Mouse (Mus musculus): ENCODE results near the gene Herpud1. TPM values are rescaled to one million over a fixed set of nuclear protein-coding genes. Genes with fewer than 3 reads are reported as not detected.

The Herpud1 gene
- polyA plus RNA-seq, 1 experiment from 2014 or later, result 110 TPM

DNA sequence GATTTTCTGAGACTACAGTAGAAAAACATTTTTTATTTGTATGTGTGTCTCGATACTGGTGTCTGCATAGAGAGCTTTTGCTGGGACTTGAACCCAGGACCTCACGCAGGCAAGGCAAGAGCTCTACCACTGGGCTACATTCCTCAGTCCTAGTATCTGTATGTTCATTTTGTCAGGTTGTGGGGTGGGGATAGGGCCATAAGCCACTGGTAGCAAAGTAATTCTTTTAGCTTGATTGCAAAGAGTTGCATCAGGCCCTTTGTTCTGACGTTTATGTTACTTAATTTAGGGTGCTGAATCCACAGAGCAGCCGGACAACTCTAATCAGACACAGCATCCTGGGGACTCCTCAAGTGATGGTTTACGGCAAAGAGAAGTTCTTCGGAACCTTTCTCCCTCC lies 4.2 kb downstream of the Herpud1 start:
- WGBS, result 91% methylated on average over 6 of the region's 6 CpGs
- no peak for DNase-seq (ENCODE audit: low spot score)
- Histone ChIP-seq H3K4me3 (ENCODE audit: low read depth, low read length) (no peak overlapping the region), H3K36me3 (ENCODE audit: control insufficient read depth, insufficient read depth, low read length) (peaks cover 47% of the 10 kb centered on the region), H3K4me1 (replicated peaks; ENCODE audit: control insufficient read depth, insufficient read depth, low read length) (peaks cover 9% of the 10 kb centered on the region), H3K9ac (ENCODE audit: low read depth, low read length) (no peak overlapping the region), H3K27ac (ENCODE audit: low read depth, low read length) (no peak overlapping the region), H3K9me3 (ENCODE audit: control insufficient read depth, low read length) (no peaks in the 10 kb centered on the region), H3K27me3 (replicated peaks; ENCODE audit: control insufficient read depth, insufficient read depth, low read length) (no peaks in the 10 kb centered on the region), H3K4me2 (no peak overlapping the region)
- no peak for ATAC-seq (replicated peaks; ENCODE audit: low FRiP score)

DNA sequence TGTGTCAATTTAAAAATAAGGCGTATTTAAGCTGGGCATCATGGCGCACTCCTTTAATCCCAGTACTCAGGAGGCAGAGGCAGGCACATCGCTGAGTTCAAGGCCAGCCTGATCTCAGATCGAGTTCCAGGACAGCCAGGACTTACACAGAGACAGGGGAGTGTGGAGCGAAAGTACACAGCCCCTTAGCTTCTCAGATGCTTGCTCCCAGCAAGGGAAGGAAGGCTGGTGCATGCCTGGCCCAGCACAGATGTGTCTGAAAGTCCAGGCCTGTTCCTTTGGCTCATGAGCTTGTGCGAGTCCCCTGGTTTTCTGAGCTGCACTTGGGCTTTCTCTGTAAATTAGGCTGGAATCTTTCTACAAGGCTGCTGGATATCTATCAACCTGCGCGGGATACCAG lies 4.7 kb downstream of the Herpud1 start:
- H3K9ac ChIP-seq (ENCODE audit: low read depth, low read length), result no peak overlapping the region
- no peaks in the 10 kb centered on the region for H3K27me3 ChIP-seq (replicated peaks; ENCODE audit: control insufficient read depth, insufficient read depth, low read length)
- DNase-seq (ENCODE audit: low spot score) (no peak), ATAC-seq (replicated peaks; ENCODE audit: low FRiP score) (no peak)
- H3K4me1 ChIP-seq (replicated peaks; ENCODE audit: control insufficient read depth, insufficient read depth, low read length), result peaks cover 5% of the 10 kb centered on the region
- whole genome bisulfite sequencing, result 90% methylated on average over 8 of the region's 8 CpGs
- no peak overlapping the region for H3K4me3 ChIP-seq (ENCODE audit: low read depth, low read length)
- peaks cover 51% of the 10 kb centered on the region for H3K36me3 ChIP-seq (ENCODE audit: control insufficient read depth, insufficient read depth, low read length)
- no peaks in the 10 kb centered on the region for H3K9me3 ChIP-seq (ENCODE audit: control insufficient read depth, low read length)
- H3K4me2 ChIP-seq, result no peak overlapping the region
- no peak overlapping the region for H3K27ac ChIP-seq (ENCODE audit: low read depth, low read length)

DNA sequence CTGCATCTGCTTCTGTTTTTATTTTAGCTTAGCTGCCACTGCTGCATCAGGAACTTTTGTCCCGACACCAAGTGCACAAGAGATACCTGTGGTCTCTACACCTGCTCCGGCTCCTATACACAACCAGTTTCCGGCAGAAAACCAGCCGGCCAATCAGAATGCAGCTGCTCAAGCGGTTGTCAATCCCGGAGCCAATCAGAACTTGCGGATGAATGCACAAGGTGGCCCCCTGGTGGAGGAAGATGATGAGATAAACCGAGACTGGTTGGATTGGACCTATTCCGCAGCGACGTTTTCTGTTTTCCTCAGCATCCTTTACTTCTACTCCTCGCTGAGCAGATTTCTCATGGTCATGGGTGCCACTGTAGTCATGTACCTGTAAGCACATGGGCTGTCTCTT lies 5.9 kb downstream of the Herpud1 start:
- Histone ChIP-seq H3K4me2 (no peak overlapping the region), H3K9ac (ENCODE audit: low read depth, low read length) (no peak overlapping the region), H3K27ac (ENCODE audit: low read depth, low read length) (no peak overlapping the region), H3K4me3 (ENCODE audit: low read depth, low read length) (no peak overlapping the region), H3K27me3 (replicated peaks; ENCODE audit: control insufficient read depth, insufficient read depth, low read length) (no peaks in the 10 kb centered on the region), H3K4me1 (replicated peaks; ENCODE audit: control insufficient read depth, insufficient read depth, low read length) (peaks cover 5% of the 10 kb centered on the region), H3K9me3 (ENCODE audit: control insufficient read depth, low read length) (no peaks in the 10 kb centered on the region), H3K36me3 (ENCODE audit: control insufficient read depth, insufficient read depth, low read length) (peaks cover 52% of the 10 kb centered on the region)
- WGBS, result 79% methylated on average over 12 of the region's 12 CpGs
- no peak for ATAC-seq (replicated peaks; ENCODE audit: low FRiP score)
- no peak for DNase-seq (ENCODE audit: low spot score)

DNA sequence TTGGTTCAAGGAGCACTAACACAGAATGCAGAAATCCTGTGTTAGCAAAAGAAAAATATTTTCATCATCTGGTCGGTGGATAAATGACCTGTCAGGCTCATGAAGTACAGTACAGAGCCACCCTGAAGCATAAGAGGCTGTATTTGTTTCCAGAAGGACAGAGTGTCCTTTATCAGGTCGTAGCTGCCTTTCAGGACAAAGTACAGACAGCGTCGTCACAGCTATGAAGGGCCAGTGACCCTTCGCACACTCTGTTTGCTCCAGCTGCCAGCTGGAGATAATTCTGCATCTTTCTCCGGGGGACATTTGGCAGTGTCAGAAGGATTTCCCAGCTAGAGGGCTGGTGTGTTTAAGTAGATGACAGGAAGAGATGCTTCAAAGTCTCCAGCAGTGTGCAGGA lies 6.4 kb downstream of the Herpud1 start:
- Histone ChIP-seq H3K9me3 (ENCODE audit: control insufficient read depth, low read length) (no peaks in the 10 kb centered on the region), H3K36me3 (ENCODE audit: control insufficient read depth, insufficient read depth, low read length) (peaks cover 52% of the 10 kb centered on the region), H3K27ac (ENCODE audit: low read depth, low read length) (no peak overlapping the region), H3K4me3 (ENCODE audit: low read depth, low read length) (no peak overlapping the region), H3K27me3 (replicated peaks; ENCODE audit: control insufficient read depth, insufficient read depth, low read length) (no peaks in the 10 kb centered on the region), H3K9ac (ENCODE audit: low read depth, low read length) (no peak overlapping the region), H3K4me1 (replicated peaks; ENCODE audit: control insufficient read depth, insufficient read depth, low read length) (peaks cover 5% of the 10 kb centered on the region), H3K4me2 (no peak overlapping the region)
- 56% methylated on average over 6 of the region's 6 CpGs for WGBS
- DNase-seq (ENCODE audit: low spot score) (no peak), ATAC-seq (replicated peaks; ENCODE audit: low FRiP score) (no peak)

DNA sequence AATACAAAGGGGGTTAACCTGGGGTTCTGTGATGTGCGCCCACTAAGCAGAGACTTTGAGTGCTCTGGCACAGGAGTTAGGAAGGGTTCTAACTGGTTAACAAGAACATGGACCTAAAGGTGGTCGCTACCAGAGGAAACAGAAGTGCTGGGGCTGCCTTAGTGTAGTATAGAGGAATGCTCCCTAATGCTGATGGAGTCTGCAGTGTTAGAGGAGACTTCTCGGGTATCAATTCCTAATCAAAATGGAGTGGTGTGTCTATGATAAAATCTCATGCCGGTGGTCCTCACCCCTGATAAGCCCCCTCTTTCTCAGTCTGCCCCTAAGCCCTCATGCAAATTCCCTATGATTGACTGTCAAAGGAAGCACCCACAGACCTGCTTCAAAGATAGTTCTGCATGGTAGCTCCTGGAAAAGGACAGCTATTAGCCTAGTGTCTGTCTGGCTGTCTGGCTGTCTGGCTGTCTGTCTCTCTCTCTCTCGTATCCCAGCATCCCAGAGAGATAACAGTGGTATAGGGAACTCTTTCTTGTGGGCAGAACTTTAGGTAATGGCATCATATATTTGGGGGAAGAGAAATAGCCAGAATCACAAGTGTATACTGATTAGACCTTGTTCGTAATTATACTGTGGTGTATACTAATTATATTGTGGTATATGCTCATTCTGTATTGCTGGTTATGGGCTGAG lies 9.8 kb downstream of the Herpud1 start:
- Histone ChIP-seq H3K9me3 (ENCODE audit: control insufficient read depth, low read length) (no peaks in the 10 kb centered on the region), H3K4me3 (ENCODE audit: low read depth, low read length) (no peak overlapping the region), H3K9ac (ENCODE audit: low read depth, low read length) (no peak overlapping the region), H3K4me2 (no peak overlapping the region), H3K36me3 (ENCODE audit: control insufficient read depth, insufficient read depth, low read length) (peaks cover 34% of the 10 kb centered on the region), H3K4me1 (replicated peaks; ENCODE audit: control insufficient read depth, insufficient read depth, low read length) (no peaks in the 10 kb centered on the region; the same call in 1 of the 2 replicates), H3K27me3 (replicated peaks; ENCODE audit: control insufficient read depth, insufficient read depth, low read length) (no peaks in the 10 kb centered on the region), H3K27ac (ENCODE audit: low read depth, low read length) (no peak overlapping the region)
- DNase-seq (ENCODE audit: low spot score) (no peak), ATAC-seq (replicated peaks; ENCODE audit: low FRiP score) (no peak)
- WGBS, result 80% methylated on average over 6 of the region's 6 CpGs

DNA sequence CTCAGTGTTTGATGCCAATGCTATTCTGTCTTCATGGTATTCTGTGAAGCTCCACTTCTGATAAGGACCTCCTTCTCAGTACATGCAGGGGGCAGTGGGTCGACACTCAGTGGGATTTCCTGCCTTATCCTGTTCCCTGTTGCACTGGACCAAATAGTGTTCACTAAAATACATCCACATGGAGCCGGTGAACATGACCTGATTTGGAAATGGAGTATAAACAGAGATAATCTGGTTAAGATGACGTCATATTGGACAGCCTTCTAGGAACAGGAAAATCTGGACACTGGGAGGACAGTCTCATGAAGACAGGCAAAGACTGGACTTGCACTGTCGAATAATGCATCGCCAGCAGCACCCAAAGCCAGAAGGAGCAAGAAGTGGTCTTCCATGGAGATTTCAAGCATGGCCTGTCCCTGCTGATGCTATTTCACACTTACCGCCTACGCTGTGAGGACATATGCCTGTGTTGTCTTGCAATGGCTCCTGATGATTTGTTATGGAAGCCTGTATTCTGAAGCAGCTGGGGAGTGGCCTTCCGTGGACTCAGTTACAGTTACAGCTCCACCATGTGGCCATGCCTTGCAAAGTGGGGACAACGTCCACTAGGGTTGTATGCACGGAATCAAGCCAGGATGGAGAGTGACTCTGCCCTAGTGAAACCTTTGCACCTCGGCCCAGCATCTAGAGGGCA lies 10.9 kb downstream of the Herpud1 start:
- no peaks in the 10 kb centered on the region; the same call in 1 of the 2 replicates for H3K4me1 ChIP-seq (replicated peaks; ENCODE audit: control insufficient read depth, insufficient read depth, low read length)
- ATAC-seq (replicated peaks; ENCODE audit: low FRiP score) (peak; percentile 48), DNase-seq (ENCODE audit: low spot score) (no peak)
- peaks cover 23% of the 10 kb centered on the region for H3K36me3 ChIP-seq (ENCODE audit: control insufficient read depth, insufficient read depth, low read length)
- H3K4me3 ChIP-seq (ENCODE audit: low read depth, low read length), result no peak overlapping the region
- H3K27ac ChIP-seq (ENCODE audit: low read depth, low read length), result no peak overlapping the region
- no peak overlapping the region for H3K9ac ChIP-seq (ENCODE audit: low read depth, low read length)
- H3K27me3 ChIP-seq (replicated peaks; ENCODE audit: control insufficient read depth, insufficient read depth, low read length), result no peaks in the 10 kb centered on the region
- 63% methylated on average over 11 of the region's 11 CpGs for WGBS
- no peaks in the 10 kb centered on the region for H3K9me3 ChIP-seq (ENCODE audit: control insufficient read depth, low read length)
- no peak overlapping the region for H3K4me2 ChIP-seq

DNA sequence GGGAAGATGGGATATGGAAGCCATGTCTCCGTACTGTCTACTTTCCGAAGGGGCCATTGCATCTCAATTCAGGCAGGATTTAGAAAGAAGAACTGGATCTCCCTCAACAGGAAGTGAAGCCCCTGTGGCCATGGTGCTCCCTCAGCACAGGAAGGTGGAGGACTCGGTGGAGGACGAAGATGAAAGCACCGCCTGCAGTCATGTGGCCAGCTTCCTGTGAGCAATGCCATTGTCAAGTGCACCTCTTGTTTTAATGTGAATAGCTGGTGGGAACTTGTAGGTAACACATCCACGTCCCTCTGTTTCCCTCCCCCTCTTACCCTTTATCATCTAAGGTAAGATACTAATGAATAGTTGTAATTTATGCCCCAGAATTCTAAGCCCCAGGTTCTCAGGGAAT lies 12.3 kb downstream of the Herpud1 start:
- no peak overlapping the region for H3K27ac ChIP-seq (ENCODE audit: low read depth, low read length)
- H3K9me3 ChIP-seq (ENCODE audit: control insufficient read depth, low read length), result no peaks in the 10 kb centered on the region
- no peaks in the 10 kb centered on the region for H3K27me3 ChIP-seq (replicated peaks; ENCODE audit: control insufficient read depth, insufficient read depth, low read length)
- WGBS, result 77% methylated on average over 6 of the region's 6 CpGs
- DNase-seq (ENCODE audit: low spot score), result no peak
- no peak overlapping the region for H3K9ac ChIP-seq (ENCODE audit: low read depth, low read length)
- no peak overlapping the region for H3K4me3 ChIP-seq (ENCODE audit: low read depth, low read length)
- H3K36me3 ChIP-seq (ENCODE audit: control insufficient read depth, insufficient read depth, low read length), result peaks cover 15% of the 10 kb centered on the region; the same call in 1 of the 2 replicates
- no peak overlapping the region for H3K4me2 ChIP-seq
- no peaks in the 10 kb centered on the region for H3K4me1 ChIP-seq (replicated peaks; ENCODE audit: control insufficient read depth, insufficient read depth, low read length)
- no peak for ATAC-seq (replicated peaks; ENCODE audit: low FRiP score)

DNA sequence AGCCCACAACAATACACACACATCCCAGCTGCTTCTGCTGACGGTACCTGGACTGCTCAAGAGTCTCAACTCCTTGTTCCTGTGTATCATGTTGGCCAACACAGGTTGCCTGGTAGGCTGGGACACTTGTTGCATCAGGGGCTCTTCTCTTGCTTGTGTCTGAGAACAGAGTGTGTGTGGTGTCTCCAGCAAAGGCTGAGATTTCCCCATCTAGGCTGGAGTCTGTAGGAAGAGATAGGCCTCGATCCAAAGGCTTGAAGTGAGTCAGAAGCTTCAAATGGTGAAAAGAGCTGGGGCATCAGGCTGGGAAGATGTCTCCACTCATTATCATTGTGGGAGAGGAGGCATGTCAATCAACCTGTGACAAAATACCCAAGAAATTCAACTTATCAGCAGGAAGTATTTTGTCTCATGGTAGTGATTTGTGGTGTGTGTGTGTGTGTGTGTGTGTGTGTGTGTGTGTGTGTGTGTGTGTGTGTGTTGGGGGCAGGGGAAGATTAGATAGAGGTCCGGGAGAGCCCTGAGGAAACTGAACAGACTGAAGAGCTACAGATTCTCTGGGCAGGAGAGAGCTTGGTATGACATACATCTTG lies 13.2 kb downstream of the Herpud1 start:
- Histone ChIP-seq H3K27me3 (replicated peaks; ENCODE audit: control insufficient read depth, insufficient read depth, low read length) (no peaks in the 10 kb centered on the region), H3K4me2 (no peak overlapping the region), H3K9me3 (ENCODE audit: control insufficient read depth, low read length) (no peaks in the 10 kb centered on the region), H3K36me3 (ENCODE audit: control insufficient read depth, insufficient read depth, low read length) (peaks cover 10% of the 10 kb centered on the region; the same call in 1 of the 2 replicates), H3K4me1 (replicated peaks; ENCODE audit: control insufficient read depth, insufficient read depth, low read length) (no peaks in the 10 kb centered on the region), H3K4me3 (ENCODE audit: low read depth, low read length) (no peak overlapping the region), H3K27ac (ENCODE audit: low read depth, low read length) (no peak overlapping the region), H3K9ac (ENCODE audit: low read depth, low read length) (no peak overlapping the region)
- DNase-seq (ENCODE audit: low spot score), result no peak
- 66% methylated on average over 3 of the region's 3 CpGs for WGBS
- ATAC-seq (replicated peaks; ENCODE audit: low FRiP score), result no peak

Data from liver, embryonic 11.5 days (tissue).